Mouse (Mus musculus) ES-E14 (cell line): ENCODE measurements at regions not wholly inside any gene's neighbourhood (a gene's known extent, or its start where the extent isn't known, plus 50 kb on each side); places are given as distances from the start of the nearest gene placed in this dataset.

Experiments
- DNase-seq: peaks from one replicate; pipeline ENCODE4 v3.0.0-alpha.2; 2013; ENCODE audit warnings: low read depth, low spot score
- H3K27ac ChIP-seq: 2 replicates; pipeline ENCODE4 v1.5.1; 2012; ENCODE audit warnings: low read depth, mild to moderate bottlenecking, low read length, moderate library complexity, mixed read lengths; ENCODE audit not compliant: poor library complexity, insufficient read depth, severe bottlenecking
- H3K36me3 ChIP-seq: 2 replicates; pipeline ENCODE4 v1.6.1; 2012; ENCODE audit warnings: mild to moderate bottlenecking, low read length, moderate library complexity, mixed read lengths; ENCODE audit not compliant: control insufficient read depth, poor library complexity, insufficient read depth, severe bottlenecking
- H3K4me1 ChIP-seq, 2 experiments: fragments of 150-350 bp in 1 of 2; sonication (generic) in 1 of 2; 2 replicates each; pipeline ENCODE4 v1.6.1; 2012; ENCODE audit warnings: low read length in 2 of 2, mild to moderate bottlenecking in 1 of 2, mixed read lengths in 1 of 2; ENCODE audit not compliant: control insufficient read depth in 2 of 2, insufficient read depth in 2 of 2, poor library complexity in 1 of 2
- H3K4me3 ChIP-seq, 2 experiments: fragments of 150-350 bp in 1 of 2; sonication (generic) in 1 of 2; 2 replicates each; pipeline ENCODE4 v1.5.1; 2012; ENCODE audit warnings: low read length in 2 of 2, low read depth in 1 of 2, mild to moderate bottlenecking in 1 of 2, mixed read lengths in 1 of 2; ENCODE audit not compliant: insufficient read depth in 1 of 2, poor library complexity in 1 of 2, severe bottlenecking in 1 of 2
- H3K9ac ChIP-seq: 2 replicates; pipeline ENCODE4 v1.6.1; 2012; ENCODE audit warnings: low read depth, mild to moderate bottlenecking, low read length, mixed read lengths; ENCODE audit not compliant: poor library complexity, insufficient read depth, severe bottlenecking
- H3K9me3 ChIP-seq: fragments of 150-350 bp; sonication (generic); 2 replicates; pipeline ENCODE4 v1.6.1; 2012; ENCODE audit warnings: low read depth, mild to moderate bottlenecking, low read length; ENCODE audit not compliant: control insufficient read depth, insufficient read depth
- CHD2 ChIP-seq: IDR thresholded peaks from 2 replicates; pipeline ENCODE4 v1.6.1; 2014; ENCODE audit warnings: mild to moderate bottlenecking, low read depth, low read length, inconsistent platforms
- HCFC1 ChIP-seq: IDR thresholded peaks from 2 replicates; pipeline ENCODE4 v1.6.1; 2012; ENCODE audit warnings: low read length, inconsistent platforms, borderline replicate concordance; ENCODE audit not compliant: insufficient read depth
- MAFK ChIP-seq: IDR thresholded peaks from 2 replicates; pipeline ENCODE4 v1.6.1; 2014; ENCODE audit warnings: mild to moderate bottlenecking, low read depth, low read length, inconsistent platforms; ENCODE audit not compliant: insufficient read depth
- ZC3H11A ChIP-seq: IDR thresholded peaks from 2 replicates; pipeline ENCODE4 v1.6.1; 2012; ENCODE audit warnings: low read depth, mild to moderate bottlenecking, inconsistent platforms, low read length, borderline replicate concordance
- ZNF384 ChIP-seq: IDR thresholded peaks from 2 replicates; pipeline ENCODE4 v1.6.1; 2012; ENCODE audit warnings: low read depth, low read length, inconsistent platforms
- in situ Hi-C, 2 experiments: fragments of 600-800 bp; cut with MboI; formaldehyde crosslinking; loops; one replicate each; pipeline ENCODE4 v1.15.1; 2025; ENCODE audit warnings: low sequenced_read_pairs in 2 of 2, inconsistent platforms in 1 of 2; ENCODE audit not compliant: unreplicated experiment in 2 of 2

- no peaks in the 10 kb centered on the region for H3K9me3 ChIP-seq
- DNase-seq: no peak
Observed at GRCm38 (mm10) chr10:37304656-37305055, 165.9 kb upstream of the Marcks start.

GRCm38 (mm10) chr10:37300181-37300889, 161.6 kb upstream of the Marcks start:
- no peak for DNase-seq
- in situ Hi-C loops: no loop called here
- H3K9me3 ChIP-seq: no peaks in the 10 kb centered on the region
- TF ChIP-seq HCFC1 (no peak), ZNF384 (no peak), CHD2 (no peak), ZC3H11A (no peak), MAFK (no peak)
- H3K27ac ChIP-seq: no peak overlapping the region
- no peak overlapping the region for H3K9ac ChIP-seq
- H3K4me1 ChIP-seq: no peaks in the 10 kb centered on the region
- no peak overlapping the region for H3K4me3 ChIP-seq
- no peaks in the 10 kb centered on the region for H3K36me3 ChIP-seq

More at GRCm38 (mm10) chr10:37304656-37305055, 165.9 kb upstream of the Marcks start:
- in situ Hi-C loops: no loop called here
- no peak for TF ChIP-seq HCFC1
- TF ChIP-seq MAFK: no peak
- TF ChIP-seq CHD2: no peak
- no peak for TF ChIP-seq ZNF384
- no peak for TF ChIP-seq ZC3H11A
- no peak overlapping the region for H3K4me3 ChIP-seq
- no peaks in the 10 kb centered on the region for H3K36me3 ChIP-seq
- H3K9ac ChIP-seq: no peak overlapping the region
- H3K27ac ChIP-seq: no peak overlapping the region
- no peaks in the 10 kb centered on the region for H3K4me1 ChIP-seq

- DNase-seq: no peak
- H3K9me3 ChIP-seq: no peaks in the 10 kb centered on the region
- H3K4me3 ChIP-seq: no peak overlapping the region
- H3K4me1 ChIP-seq: no peaks in the 10 kb centered on the region
- H3K27ac ChIP-seq: no peak overlapping the region
- in situ Hi-C loops: no loop called here
- no peak overlapping the region for H3K9ac ChIP-seq
- TF ChIP-seq HCFC1 (no peak), ZNF384 (no peak), MAFK (no peak), CHD2 (no peak), ZC3H11A (no peak)
- H3K36me3 ChIP-seq: no peaks in the 10 kb centered on the region
Observed at GRCm38 (mm10) chr10:37298689-37299421, 160.1 kb upstream of the Marcks start.

GRCm38 (mm10) chr10:37294231-37294630, 155.5 kb upstream of the Marcks start:
- no peak for DNase-seq
- TF ChIP-seq HCFC1 (no peak), MAFK (no peak), ZNF384 (no peak), CHD2 (no peak), ZC3H11A (no peak)

More at GRCm38 (mm10) chr10:37294231-37294630, 155.5 kb upstream of the Marcks start:
- no peaks in the 10 kb centered on the region for H3K4me1 ChIP-seq
- no peak overlapping the region for H3K27ac ChIP-seq
- H3K4me3 ChIP-seq: no peak overlapping the region
- H3K9ac ChIP-seq: no peak overlapping the region
- in situ Hi-C loops: no loop called here
- no peaks in the 10 kb centered on the region for H3K9me3 ChIP-seq
- H3K36me3 ChIP-seq: no peaks in the 10 kb centered on the region
